Mouse (Mus musculus): ENCODE results near the gene Cant1. TPM values are rescaled to one million over a fixed set of nuclear protein-coding genes. Genes with fewer than 3 reads are reported as not detected.
A peak's percentile ranks its signal among the peaks of the same experiment; 100 is the strongest.

Gene Cant1
- polyA plus RNA-seq, 1 experiment from 2014 or later: 26.0 TPM

- WGBS: 64% methylated on average over 1 of the region's 1 CpGs
- Histone ChIP-seq H3K27ac (ENCODE audit: low read length) (no peak overlapping the region), H3K9ac (replicated peaks; ENCODE audit: low read depth, low read length) (no peak overlapping the region), H3K4me1 (replicated peaks; ENCODE audit: control insufficient read depth, insufficient read depth, low read length) (peaks cover 22% of the 10 kb centered on the region), H3K4me3 (replicated peaks; ENCODE audit: low read length) (no peak overlapping the region), H3K36me3 (ENCODE audit: control insufficient read depth, insufficient read depth) (no peaks in the 10 kb centered on the region), H3K9me3 (ENCODE audit: control insufficient read depth, low read length) (no peaks in the 10 kb centered on the region), H3K4me2 (ENCODE audit: low read length) (no peak overlapping the region), H3K27me3 (replicated peaks; ENCODE audit: control insufficient read depth, insufficient read depth, low read length) (no peaks in the 10 kb centered on the region)
- no peak for ATAC-seq
These were observed 56.4 kb downstream of the Cant1 start for GRCm38 (mm10) chr11:118362501-118362900.

GRCm38 (mm10) chr11:118360907-118361341, 58.0 kb downstream of the Cant1 start:
- Histone ChIP-seq H3K36me3 (ENCODE audit: control insufficient read depth, insufficient read depth) (no peaks in the 10 kb centered on the region), H3K4me2 (ENCODE audit: low read length) (no peak overlapping the region), H3K9me3 (ENCODE audit: control insufficient read depth, low read length) (no peaks in the 10 kb centered on the region), H3K27ac (ENCODE audit: low read length) (peak overlapping the region; percentile 73), H3K4me1 (replicated peaks; ENCODE audit: control insufficient read depth, insufficient read depth, low read length) (peaks cover 23% of the 10 kb centered on the region), H3K27me3 (replicated peaks; ENCODE audit: control insufficient read depth, insufficient read depth, low read length) (no peaks in the 10 kb centered on the region), H3K4me3 (replicated peaks; ENCODE audit: low read length) (no peak overlapping the region), H3K9ac (replicated peaks; ENCODE audit: low read depth, low read length) (no peak overlapping the region)
- peak; percentile 79 for ATAC-seq
- 49% methylated on average over 10 of the region's 10 CpGs for WGBS

GRCm38 (mm10) chr11:118360491-118360890, 58.4 kb downstream of the Cant1 start:
- 72% methylated on average over 7 of the region's 7 CpGs for WGBS
- Histone ChIP-seq H3K4me3 (replicated peaks; ENCODE audit: low read length) (no peak overlapping the region), H3K4me1 (replicated peaks; ENCODE audit: control insufficient read depth, insufficient read depth, low read length) (peaks cover 27% of the 10 kb centered on the region), H3K27ac (ENCODE audit: low read length) (peak overlapping the region; percentile 73), H3K36me3 (ENCODE audit: control insufficient read depth, insufficient read depth) (no peaks in the 10 kb centered on the region), H3K4me2 (ENCODE audit: low read length) (no peak overlapping the region), H3K27me3 (replicated peaks; ENCODE audit: control insufficient read depth, insufficient read depth, low read length) (no peaks in the 10 kb centered on the region), H3K9ac (replicated peaks; ENCODE audit: low read depth, low read length) (no peak overlapping the region), H3K9me3 (ENCODE audit: control insufficient read depth, low read length) (no peaks in the 10 kb centered on the region)
- peak; percentile 43 for ATAC-seq

Other genes with a start within 250 kb of the Cant1 start
- gene Cyth1, start 170.5 kb downstream of the Cant1 start, polyA plus RNA-seq (2015; fragmentation: Nextera tagmentation; extraction: Ambion mirVana): 32.1 and 35.2 TPM in 2 replicates
- gene Usp36, start 128.8 kb downstream of the Cant1 start, polyA plus RNA-seq (2015; fragmentation: Nextera tagmentation; extraction: Ambion mirVana): 15.8 and 20.2 TPM in 2 replicates
- 0.14 and 0.35 TPM in 2 replicates for gene Cep295nl, start 76.6 kb downstream of the Cant1 start, polyA plus RNA-seq (2015; fragmentation: Nextera tagmentation; extraction: Ambion mirVana)
- 79.8 and 79.9 TPM in 2 replicates for gene Timp2, start 63.3 kb downstream of the Cant1 start, polyA plus RNA-seq (2015; fragmentation: Nextera tagmentation; extraction: Ambion mirVana)
- 2.7 and 2.8 TPM in 2 replicates for gene Lgals3bp, start 17.0 kb downstream of the Cant1 start, polyA plus RNA-seq (2015; fragmentation: Nextera tagmentation; extraction: Ambion mirVana)
- 3.2 and 3.3 TPM in 2 replicates for gene C1qtnf1, start 9.1 kb upstream of the Cant1 start, polyA plus RNA-seq (2015; fragmentation: Nextera tagmentation; extraction: Ambion mirVana)
- gene Engase, start 57.7 kb upstream of the Cant1 start, polyA plus RNA-seq (2015; fragmentation: Nextera tagmentation; extraction: Ambion mirVana): 6.7 and 7.1 TPM in 2 replicates